Mouse (Mus musculus) frontal cortex, postnatal 36 days (tissue): Measurements from ENCODE around the gene Actb.
"Not testable (repeated sequence)": the region's sequence is repeated elsewhere in the genome, so short reads cannot be mapped to it uniquely, and the experiment has no call there.

ENCODE experiments used
- DNase-seq, 2 experiments: peaks; one replicate each; pipeline ENCODE4 v3.0.0; 2022; ENCODE audit warnings: low spot score in 2 of 2

Actb gene

DNA sequence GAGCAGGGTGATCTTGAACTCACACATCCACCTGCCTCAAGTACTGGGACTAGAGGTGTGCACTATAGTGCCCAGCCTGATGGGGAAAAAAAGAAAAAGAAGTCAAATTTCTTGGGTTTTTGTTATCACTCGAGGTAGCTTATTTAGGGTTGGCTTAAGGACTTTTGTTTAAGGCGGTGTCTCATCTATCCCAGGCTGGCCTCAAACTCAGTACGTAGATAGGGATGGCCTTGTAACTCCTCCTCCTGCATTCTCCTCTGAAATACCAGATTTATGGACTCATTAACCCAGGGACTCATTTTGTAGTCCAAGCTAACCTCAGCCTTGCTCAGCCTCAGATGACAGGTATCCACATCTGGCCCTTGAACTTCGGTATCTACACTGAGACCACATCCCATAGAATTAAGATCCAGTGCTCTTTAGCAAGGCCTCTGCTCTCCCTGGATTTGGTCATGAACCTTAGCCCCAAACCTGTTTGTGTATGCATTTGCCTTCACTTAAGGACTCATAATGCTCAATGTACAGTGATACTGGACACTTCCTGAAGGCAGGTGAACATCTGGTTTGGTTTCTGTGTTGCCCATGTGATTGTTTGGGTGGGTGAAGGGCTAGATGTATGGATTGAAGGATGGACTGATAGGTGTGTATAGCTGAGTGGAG, 4.6 kb downstream of the Actb start:
- DNase-seq, result no peak

DNA sequence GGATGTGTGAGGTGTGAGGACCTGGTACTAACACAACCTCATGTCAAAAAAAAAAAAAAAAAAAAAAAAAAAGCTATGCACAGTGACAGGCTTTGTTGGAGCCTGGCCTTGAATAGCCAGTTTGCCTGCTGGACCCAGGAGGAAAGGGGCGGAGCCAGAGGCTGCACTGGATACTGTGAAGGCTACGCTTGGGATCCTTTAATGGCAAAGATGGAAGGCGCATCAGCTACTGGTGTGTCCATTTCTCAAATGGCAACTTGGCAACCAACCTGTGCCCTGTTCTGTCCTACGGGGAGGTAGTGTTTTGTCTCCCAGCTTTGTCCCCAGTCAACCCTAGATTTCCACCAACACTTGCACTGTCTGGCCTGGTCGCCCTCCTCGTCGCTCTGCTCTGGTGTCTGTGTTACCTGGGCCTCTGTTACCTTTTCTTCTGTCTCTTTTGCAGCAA, 5.2 kb downstream of the Actb start:
- no peak for DNase-seq

DNA sequence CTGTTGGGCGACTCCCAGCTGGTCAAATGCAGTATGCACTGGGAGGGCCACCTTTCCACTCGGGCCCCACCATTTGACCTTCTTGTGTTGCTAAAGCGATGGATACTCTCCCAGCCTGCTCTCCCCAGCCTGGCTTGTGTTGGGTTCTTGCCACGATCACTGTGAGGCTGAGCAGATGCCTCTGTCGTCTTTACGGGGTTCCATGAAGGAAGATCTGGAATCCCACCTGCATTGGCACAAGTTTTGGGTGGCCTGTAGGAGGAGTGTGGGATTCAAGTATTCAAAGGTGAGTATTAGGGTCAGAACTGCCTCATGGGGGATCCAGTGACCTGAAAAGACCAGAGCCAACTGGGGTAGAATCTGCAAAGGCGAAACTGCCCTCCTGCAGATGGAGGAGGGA, 5.9 kb downstream of the Actb start:
- DNase-seq, result no peak

DNA sequence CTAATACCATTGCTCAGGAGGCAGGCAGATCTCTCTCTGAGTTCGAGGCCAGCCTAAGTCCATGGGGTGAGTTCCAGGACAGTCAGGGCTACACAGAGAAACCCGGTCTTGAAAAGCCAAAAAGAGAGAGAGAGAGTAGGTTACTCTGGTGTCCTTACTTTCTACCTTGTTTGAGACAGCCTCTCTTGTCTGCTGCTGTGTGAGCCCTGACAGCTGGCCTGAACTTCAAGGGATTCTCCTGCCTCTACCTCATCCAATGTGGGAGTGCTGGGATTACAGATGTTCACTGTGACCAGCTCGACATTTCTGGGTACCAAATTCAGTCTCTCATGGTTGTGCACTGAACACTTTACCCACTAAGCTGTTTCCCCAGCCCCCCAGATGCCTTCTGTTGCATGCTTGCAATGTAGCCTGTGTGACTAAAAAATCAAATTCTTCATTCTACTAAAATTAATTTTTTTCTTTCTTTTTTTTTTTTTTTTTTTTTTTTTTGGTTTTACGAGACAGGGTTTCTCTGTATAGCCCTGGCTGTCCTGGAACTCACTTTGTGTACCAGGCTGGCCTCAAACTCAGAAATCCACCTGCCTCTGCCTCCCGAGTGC, 6.5 kb downstream of the Actb start:
- no peak for DNase-seq

DNA sequence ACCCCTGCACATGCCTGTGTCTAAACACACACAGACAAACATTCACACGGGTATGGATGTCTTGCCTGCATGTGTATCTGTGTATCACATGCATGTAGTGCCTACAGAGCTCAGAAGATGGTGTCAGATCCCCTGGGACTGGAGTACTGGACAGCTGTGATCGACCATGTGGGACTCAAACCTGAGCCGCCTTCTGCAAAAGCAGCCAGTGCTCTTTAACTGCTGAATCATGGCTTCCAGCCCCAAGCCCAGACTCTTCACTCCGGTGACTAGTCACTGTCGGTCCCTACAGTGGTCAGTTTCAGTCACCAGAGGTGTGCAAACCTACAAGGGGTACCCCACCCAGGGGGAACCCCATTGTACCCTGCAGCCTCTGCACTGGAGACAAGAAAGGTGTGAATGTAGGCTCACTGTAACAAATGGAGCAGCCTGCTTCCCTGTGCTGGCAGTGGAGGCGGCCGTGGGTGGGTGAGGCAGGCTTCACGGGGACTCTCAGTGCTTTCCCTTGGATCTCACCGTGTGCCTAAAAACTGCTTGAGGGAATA, 7.4 kb downstream of the Actb start:
- peak; percentile 83 to 85 for DNase-seq

DNA sequence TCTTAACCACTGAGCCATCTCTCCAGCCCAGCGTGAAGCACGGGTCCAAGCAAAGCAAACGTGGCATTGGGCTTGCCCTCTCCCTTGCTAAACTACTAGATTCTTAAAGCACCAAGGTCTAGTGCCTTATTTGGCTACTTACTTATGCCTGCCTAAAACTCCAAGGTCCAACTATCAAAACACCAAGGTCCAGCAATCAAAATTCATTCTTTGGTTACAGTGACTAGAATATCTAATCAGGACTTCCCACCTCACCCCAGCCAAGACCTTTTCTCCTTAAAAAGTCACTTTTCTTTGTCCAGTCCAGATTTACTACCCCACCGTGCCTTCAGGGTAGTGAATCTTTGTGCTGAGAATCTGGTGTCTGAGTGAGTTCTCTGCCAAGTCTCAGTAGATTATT, 8.2 kb downstream of the Actb start:
- DNase-seq, result no peak

DNA sequence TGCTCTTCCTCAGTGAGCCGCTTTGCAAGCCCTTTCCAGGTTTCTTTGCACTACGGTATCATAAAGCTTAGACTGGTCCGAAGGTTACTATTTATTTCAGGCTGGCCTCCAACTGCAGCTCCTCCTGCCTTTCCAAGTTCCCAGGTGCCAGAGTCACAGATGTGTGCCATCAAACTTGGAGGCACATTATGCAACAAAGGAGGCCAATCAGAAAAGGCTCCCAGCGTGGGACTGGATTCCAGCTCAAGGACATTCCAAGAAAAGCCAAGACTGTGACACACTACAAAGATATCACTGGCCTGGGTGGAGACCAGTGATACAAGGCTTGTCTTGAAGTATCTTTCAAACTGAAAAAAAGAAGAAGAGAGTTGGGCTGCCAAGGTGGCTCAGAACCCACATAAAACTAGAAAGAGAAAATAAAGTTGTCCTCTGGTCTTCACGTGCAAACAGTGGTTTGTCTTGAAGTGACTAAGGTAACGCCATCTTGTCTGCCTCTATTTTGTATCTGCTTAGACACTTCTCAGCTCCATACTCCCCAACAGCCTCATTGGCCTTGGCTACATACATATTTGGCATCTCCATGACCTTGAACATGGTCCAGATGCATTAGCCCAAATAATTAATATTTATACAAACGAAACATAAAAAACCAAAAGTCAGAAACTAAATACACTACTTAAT, 8.8 kb downstream of the Actb start:
- no peak for DNase-seq

DNA sequence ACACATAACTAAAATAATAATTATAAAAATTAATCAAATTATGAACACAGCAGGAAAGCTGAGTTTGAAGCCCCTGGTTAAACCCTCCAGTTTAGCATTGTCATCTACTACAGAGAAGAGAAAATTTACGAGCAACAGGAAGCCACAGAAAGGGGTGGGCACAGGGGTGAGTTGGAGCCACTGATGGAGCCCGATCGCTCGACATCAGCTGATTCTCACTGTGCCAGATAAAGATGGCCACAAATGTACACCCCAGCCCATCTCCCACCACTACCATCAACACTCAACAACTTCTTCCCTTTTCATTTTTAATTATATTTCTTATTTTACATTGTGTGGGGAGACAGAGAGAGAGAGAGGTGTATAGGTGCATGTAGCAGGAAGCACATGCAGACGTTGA, 9.8 kb downstream of the Actb start:
- no peak for DNase-seq

DNA sequence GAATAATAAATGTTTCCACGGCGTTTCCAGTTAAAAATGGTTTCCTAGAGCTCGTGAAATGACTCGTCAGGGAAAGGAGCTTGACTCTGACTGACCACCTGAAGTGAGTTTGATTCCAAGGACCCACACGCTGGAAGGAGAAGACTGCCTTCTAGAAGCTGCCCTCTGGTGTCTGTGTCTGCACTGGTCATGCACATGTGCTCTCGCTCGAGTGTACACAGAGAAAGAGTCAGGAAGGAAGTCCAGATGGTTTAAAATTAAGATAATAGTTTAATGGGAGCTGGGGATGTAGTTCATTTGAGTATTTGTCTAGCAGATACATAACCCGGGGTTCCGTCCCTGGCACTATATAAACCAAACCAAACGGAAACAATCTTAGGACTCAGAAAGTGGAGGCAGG, 10.4 kb downstream of the Actb start:
- DNase-seq, result no peak

DNA sequence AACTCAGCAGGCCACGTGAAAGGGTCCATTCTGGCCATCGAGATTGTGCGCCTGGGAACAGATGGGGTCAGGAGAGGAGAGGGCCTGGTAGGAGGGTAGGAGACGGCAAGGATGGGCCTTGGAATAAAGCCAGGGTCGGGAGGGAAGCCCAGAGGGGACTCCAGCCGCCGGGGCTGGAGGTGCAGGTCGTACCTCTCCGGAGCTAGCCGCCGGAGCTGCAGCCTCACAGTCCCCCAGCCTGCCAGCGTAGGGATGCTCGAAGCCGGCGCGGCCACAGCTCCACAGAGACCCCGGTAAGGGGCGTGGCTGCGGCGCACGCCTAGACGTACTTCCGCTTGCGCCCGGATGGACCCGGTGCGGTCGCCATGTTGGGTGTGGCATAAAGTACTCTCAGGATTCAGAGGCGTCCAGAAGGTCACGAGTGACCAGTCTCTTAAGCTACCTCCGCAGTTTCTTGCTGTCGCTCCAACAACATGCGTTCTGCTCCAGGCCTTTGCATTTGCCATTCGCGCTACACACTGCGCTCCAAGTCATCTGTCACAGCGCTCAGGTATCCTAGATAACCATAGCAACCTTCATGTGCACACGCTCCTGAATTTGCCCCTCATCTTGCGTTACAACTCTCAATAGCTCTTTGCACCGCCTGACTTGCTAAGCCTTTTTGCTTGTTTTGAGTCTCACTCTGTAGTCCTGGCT, 11.5 kb downstream of the Actb start, which contains the start of gene Fbxl18:
Gene Fbxl18, minus strand, starts transcription at position 504 of the 696 bp plus-strand sequence.
- DNase-seq, result peak; percentile 89 to 92

DNA sequence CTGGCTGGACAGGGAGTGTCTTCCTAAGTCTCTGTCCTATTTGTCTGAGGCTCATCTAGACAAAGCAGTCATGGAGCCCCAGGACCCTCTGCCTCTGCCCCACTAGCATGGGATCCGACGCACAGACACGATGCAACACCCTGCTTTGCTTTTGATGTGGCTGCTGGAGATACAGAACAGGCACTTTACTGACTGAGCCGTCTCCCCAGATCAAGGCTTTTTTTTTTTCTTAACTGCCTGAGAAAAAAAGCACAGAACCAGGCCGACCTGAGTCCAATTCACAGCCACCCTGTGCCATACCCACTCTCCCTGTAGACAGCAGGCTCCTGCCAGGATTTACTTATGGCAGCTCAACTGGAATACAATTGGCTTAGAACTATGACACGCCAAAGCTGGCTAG, 15.2 kb downstream of the Actb start:
- DNase-seq, result no peak

DNA sequence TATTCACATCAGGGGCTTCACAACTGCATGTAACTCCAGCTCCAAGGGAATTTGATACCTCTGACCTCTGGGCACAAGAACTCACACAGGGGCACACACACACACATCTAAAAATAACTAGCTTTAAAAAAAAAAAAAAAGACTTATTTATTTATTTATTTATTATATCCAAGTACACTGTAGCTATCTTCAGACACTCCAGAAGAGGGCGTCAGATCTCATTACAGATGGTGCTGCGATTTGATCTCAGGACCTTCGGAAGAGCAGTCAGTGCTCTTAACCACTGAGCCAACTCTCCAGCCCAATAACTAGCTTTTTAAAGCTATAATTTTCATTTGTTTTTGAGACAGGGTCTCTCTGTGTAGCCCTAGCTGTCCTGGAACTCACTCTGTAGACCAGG, 19.0 kb downstream of the Actb start:
- not testable (repeated sequence) for DNase-seq

DNA sequence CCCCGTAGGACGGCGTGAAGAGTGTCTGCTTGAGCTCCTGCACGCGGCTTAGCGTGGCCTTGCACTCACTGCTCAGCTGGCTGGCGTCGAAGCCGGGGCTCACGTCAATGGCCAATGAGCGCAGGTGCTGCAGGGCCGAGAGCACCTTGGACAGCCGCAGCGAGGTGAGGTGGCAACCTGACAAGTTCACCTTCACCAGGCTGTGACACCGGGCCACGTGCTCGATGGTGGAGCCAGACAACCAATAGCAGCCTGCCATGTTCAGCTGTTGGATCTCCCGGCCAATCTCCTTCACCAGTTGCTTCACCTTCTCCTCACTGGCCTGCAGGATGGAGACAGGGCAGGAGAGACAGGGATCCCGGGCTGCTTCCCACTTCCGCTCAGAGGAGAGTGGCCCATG, 19.8 kb downstream of the Actb start:
- no peak for DNase-seq

DNA sequence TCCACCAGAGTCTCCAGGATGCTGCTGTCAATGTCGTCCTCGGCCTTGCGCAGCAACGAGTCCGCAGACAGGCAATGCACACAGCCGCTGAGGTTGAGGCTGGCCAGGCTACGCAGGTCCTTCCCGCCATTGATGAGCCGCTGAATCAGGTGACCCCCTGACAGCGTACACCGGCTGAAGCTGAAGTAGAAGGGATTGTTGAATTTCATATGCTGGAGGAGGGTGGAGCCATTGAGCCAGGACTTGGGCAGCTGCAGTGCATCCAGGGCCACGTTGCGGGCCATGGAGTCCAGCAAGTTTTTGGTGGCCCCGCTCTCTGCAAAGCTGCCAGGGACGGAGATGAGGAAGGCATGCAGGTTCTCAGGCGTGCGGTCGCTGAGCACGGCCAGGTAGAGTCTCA, 20.4 kb downstream of the Actb start:
- no peak for DNase-seq

DNA sequence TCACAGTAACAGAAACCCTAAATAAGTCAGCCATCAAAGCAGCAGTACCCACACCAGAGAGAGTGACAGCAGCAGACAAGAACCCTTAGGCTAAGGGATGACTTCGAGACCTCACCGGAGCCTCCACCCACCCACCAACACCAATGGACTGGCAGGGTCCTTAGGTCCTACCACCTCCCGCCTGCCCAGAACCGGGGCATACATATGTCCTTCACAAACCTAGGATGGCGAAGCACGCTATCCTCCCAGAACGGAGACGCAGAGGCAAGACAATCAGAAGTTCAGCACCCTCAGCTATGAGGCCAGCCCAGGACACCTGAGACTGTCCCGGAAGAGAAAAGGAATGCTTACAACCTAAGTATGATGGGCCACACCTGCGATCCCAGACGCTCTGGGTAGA, 24.1 kb downstream of the Actb start:
- DNase-seq, result no peak

DNA sequence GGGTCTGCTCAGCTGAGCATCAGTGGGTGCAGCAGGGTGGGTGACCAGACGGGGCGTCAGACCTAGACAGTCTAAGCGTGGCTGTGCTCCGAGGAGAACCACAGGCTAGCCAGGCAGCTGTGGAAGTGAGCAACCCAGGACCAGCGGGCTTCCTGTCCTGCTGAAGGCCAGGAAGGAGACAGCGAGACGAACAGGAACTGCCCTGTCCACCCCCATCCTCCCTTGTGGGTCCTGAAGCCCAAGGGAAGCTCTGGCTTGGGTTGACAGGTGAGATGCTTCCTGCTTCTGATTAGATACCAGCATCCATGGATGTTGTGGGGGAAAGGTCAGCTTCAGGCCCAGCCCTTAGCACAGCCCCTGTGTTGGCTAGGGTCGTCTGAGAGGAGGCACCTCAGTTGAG, 24.6 kb downstream of the Actb start:
- no peak for DNase-seq

DNA sequence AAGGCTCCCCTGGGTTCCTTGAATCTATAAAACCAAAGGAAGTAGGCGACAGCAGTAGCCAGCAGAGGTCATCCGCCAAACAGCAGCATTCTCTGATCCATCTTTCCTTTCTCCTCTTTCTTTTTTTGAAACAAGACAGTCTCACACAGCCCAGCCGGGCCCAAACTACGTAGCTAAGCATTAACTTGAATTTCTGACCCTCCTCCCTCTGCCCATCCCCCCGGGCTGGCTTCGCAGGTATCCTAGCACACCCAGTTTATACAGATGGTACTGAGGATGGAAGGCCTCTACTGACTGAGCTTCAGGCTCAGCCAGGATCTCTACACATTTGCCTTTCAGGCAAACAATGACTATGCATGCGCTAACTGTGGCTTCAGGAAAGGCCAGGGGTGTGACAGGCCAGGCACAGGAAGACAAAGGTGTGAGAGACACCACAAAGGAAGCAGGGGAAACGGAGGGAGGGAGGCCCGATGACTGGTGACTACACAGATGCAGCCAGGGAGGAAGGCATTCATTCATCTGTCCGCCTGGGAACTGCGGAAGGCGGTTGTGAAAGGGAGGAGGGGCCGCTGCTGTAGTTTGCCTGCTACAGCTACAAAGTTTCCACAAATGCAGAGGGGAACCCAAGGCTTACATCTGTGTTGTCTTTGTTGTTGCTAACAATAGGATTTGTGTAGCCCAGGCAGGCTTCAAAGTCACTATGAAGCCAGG, 25.6 kb downstream of the Actb start:
- no peak for DNase-seq

DNA sequence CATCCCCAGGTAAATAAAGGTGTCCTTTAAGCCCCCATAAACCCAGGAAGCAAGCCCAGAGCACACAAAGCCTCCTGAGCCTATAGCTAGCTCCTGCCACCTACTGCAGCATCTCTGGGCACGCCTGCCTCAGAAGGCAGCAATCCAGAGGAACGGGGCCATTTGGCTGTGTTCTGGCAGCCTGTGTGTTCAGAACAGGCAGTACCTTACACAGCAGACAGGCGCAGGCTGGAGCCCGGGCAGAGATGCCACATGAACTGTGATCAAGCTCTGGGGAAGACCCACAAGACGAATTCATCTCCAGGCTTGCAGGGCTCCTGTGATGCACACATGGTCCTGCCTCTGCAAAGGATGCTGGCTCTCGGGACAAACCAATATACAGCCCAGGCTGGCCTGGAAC, 26.3 kb downstream of the Actb start:
- peak; percentile 66 to 67 for DNase-seq

DNA sequence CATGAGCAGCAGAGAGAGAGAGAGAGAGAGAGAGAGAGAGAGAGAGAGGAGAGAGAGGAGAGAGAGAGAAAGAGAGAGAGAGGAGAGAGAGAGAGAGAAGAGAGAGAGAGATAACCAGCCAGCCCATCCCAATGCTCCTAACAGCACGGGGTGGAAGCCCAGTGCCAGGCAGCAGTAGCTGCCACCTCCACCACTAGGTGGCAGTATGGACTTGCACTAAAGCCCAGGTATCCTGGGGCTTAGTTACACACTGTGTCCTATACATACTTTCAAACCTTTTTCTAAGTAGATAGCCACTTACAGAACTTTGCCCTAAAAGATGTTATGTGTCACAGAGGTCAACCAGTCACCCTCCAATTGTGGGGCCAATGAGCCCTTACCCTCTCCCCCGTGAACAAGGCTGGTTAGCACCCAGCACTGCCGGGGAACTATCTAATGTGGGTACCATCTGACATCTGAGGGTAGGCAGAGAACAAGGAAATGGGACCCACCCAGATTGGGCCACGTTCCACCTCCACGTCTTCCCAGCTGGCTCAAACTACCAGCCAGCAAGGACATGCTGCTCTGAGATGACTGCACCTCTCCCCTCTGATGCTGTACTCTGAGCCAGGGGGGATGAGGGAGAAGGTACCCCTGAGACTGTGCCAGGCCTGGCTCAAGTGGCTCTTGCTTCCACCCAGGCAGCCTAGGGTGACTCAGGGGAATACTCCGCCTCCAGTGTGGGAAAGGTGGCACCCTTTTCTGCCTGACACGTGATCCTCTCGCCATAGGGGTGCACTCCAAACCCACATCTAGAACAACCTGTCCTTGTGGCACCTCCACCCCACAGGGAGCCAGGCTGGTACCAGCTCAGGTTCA, 27.0 kb downstream of the Actb start:
- DNase-seq, result peak; percentile 79 to 88

DNA sequence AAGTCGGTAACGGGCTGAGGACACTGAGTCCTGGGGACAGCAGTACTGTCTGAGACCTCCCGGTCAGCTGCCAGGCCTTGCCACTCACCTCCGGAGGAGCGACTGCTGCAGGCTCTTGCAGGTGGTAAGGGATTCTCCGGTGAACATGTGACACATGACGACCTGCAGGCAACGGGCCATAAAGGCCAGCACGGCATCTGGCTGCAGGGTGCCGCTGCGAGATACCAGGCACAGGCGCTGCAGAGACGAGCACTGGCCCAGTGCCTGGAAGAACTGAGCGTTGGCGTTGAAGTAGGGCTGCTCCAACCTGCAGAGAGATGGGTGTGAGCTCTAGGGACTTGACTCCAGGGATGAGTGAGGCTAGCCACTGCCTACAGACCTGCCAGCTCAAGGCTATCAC, 28.0 kb downstream of the Actb start:
- peak; percentile 61 to 73 for DNase-seq
